Mouse (Mus musculus) liver, embryonic 11.5 days (tissue): ENCODE results near the gene Zfp706. TPM values are rescaled to one million over a fixed set of nuclear protein-coding genes. Genes with fewer than 3 reads are reported as not detected.
A peak's percentile ranks its signal among the peaks of the same experiment; 100 is the strongest.

Source experiments
- ATAC-seq: fragments of 200-750 bp; cut with Nextera tagmentation; replicated peaks from 2 replicates; pipeline ENCODE4 v1.8.0; 2017; ENCODE audit warnings: moderate number of reproducible peaks, mild to moderate bottlenecking, moderate TSS enrichment, moderate library complexity; ENCODE audit not compliant: low FRiP score
- DNase-seq: peaks from one replicate; pipeline ENCODE4 v3.0.0-alpha.2; 2017; ENCODE audit warnings: low spot score
- H3K27ac ChIP-seq: fragments of 300-500 bp; sonication (generic); 2 replicates; pipeline ENCODE4 v1.5.1; 2014; ENCODE audit warnings: mild to moderate bottlenecking, low read depth, low read length, control low read depth
- H3K27me3 ChIP-seq: fragments of 300-500 bp; sonication (generic); replicated peaks from 2 replicates; pipeline ENCODE4 v1.6.1; 2014; ENCODE audit warnings: low read length, mixed read lengths; ENCODE audit not compliant: control insufficient read depth, insufficient read depth
- H3K36me3 ChIP-seq: fragments of 300-500 bp; sonication (generic); 2 replicates; pipeline ENCODE4 v1.6.1; 2014; ENCODE audit warnings: mild to moderate bottlenecking, low read length, moderate library complexity, mixed read lengths; ENCODE audit not compliant: control insufficient read depth, insufficient read depth
- H3K4me1 ChIP-seq: fragments of 300-500 bp; sonication (generic); replicated peaks from 2 replicates; pipeline ENCODE4 v1.6.1; 2014; ENCODE audit warnings: low read length, mixed read lengths; ENCODE audit not compliant: control insufficient read depth, insufficient read depth
- H3K4me2 ChIP-seq: fragments of 300-500 bp; sonication (generic); 2 replicates; pipeline ENCODE4 v1.6.1; 2014; ENCODE audit warnings: mild to moderate bottlenecking, control low read depth, moderate library complexity
- H3K4me3 ChIP-seq: fragments of 300-500 bp; sonication (generic); 2 replicates; pipeline ENCODE4 v1.5.1; 2014; ENCODE audit warnings: low read depth, low read length, control low read depth
- H3K9ac ChIP-seq: fragments of 300-500 bp; sonication (generic); 2 replicates; pipeline ENCODE4 v1.6.1; 2014; ENCODE audit warnings: low read depth, low read length, control low read depth
- H3K9me3 ChIP-seq: fragments of 300-500 bp; sonication (generic); 2 replicates; pipeline ENCODE4 v1.6.1; 2016; ENCODE audit warnings: low read length, inconsistent platforms, mixed read lengths; ENCODE audit not compliant: control insufficient read depth
- WGBS: fragments of 180-500 bp; shearing (Covaris S2); extraction: QIAGEN DNeasy Blood & Tissue Kit; methylation state at CpG from one replicate; pipeline ENCODE4 v1.1.7; 2014; 5-methylcytosine and 5-hydroxymethylcytosine counted together
- polyA plus RNA-seq: library from polyadenylated mRNA; unstranded; fragments of >200 nt; fragmentation: Nextera tagmentation; extraction: Ambion mirVana; gene quantifications from 2 replicates; pipeline ENCODE4 v1.2.1, GENCODE M21; 2014

The Zfp706 gene
- polyA plus RNA-seq, 1 experiment from 2014 or later = 419 TPM

DNA sequence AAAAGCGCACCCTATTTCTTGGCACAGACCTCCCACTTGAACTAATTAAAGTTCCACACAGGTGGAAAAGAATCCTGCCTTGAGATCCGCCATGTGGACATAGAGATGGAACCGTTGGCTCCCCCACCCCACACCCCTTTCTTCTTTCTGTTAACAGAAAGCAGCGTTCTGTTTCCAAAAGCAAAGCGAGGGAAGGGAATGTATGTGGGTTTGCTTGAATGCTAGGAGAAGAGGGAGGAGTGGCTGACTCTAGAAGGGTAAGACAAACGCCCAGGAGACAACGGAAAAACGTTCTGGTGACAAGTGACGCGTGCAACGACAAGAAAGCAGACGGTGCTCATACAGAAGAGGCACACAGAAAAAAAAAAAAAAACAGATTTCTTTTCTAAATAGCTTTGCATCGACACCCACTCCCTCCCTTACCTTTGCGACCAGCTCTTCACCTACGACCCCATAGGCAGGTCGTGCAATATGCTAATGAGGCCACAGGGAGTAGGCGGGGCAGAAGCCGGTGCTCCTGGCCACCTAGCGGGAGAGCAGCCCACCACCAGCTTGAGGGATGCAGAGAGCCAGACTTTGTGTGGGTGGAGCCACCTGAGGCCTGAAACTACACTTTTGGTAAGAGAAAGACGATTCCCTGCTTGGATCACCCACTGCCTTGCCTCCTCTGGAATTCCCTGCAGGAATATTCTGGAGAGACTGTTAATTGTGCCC is 27.9 kb downstream of the Zfp706 start:
- Histone ChIP-seq H3K36me3 (no peaks in the 10 kb centered on the region), H3K9ac (peak overlapping the region; percentile 13; the same call in 1 of the 2 replicates), H3K4me1 (peaks cover 10% of the 10 kb centered on the region), H3K4me2 (peak overlapping the region; percentile 63), H3K9me3 (no peaks in the 10 kb centered on the region), H3K4me3 (peak overlapping the region; percentile 35), H3K27ac (no peak overlapping the region), H3K27me3 (no peaks in the 10 kb centered on the region)
- ATAC-seq (peak; percentile 84), DNase-seq (peak; percentile 59)
- 10% methylated on average over 20 of the region's 20 CpGs for WGBS

DNA sequence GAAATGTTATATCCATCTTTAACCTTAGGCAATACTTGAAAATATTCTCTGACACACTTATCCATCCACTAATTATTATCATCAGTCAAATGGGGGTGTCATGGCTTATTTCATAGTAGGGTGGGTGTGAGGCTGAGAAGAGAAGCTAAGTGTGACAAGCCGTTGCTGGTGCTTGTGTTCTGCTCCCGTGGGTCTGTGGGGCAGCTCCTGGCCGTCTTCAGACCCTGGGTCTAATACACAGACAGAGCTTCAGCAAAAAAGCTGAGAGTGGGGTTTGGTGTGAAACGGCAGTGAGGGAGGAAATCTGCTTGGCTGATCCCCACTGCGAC is 28.4 kb downstream of the Zfp706 start:
- WGBS = 50% methylated on average over 5 of the region's 5 CpGs
- Histone ChIP-seq H3K27me3 (no peaks in the 10 kb centered on the region), H3K9ac (peak overlapping the region; percentile 13; the same call in 1 of the 2 replicates), H3K9me3 (no peaks in the 10 kb centered on the region), H3K36me3 (no peaks in the 10 kb centered on the region), H3K4me1 (peaks cover 15% of the 10 kb centered on the region), H3K27ac (no peak overlapping the region), H3K4me3 (no peak overlapping the region), H3K4me2 (peak overlapping the region; percentile 63)
- ATAC-seq (no peak), DNase-seq (no peak)

DNA sequence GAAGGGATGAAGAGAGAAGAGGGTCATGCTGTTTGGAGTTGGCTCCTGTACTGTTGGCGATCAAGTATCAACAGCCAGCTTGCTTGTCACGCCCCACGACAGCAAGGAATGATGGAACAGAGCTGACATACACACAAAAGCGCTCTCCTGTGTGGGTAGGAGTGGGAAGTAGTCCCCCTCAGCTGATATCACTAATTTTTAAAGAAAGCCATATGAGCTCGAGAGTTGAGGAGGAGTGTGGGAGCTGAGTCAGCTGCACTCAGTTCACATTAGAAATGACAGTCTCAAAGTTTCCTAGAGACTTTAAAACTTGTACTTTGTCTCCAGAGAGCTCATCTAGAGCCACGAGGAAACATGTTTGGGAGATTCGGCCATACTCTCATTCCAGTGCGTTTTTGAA is 29.8 kb downstream of the Zfp706 start:
- DNase-seq = no peak
- H3K36me3 ChIP-seq = no peaks in the 10 kb centered on the region
- H3K4me3 ChIP-seq = no peak overlapping the region
- no peak overlapping the region for H3K9ac ChIP-seq
- no peaks in the 10 kb centered on the region for H3K27me3 ChIP-seq
- H3K4me1 ChIP-seq = peaks cover 24% of the 10 kb centered on the region
- no peak overlapping the region for H3K4me2 ChIP-seq
- 81% methylated on average over 8 of the region's 8 CpGs for WGBS
- ATAC-seq = no peak
- H3K9me3 ChIP-seq = no peaks in the 10 kb centered on the region
- H3K27ac ChIP-seq = no peak overlapping the region

DNA sequence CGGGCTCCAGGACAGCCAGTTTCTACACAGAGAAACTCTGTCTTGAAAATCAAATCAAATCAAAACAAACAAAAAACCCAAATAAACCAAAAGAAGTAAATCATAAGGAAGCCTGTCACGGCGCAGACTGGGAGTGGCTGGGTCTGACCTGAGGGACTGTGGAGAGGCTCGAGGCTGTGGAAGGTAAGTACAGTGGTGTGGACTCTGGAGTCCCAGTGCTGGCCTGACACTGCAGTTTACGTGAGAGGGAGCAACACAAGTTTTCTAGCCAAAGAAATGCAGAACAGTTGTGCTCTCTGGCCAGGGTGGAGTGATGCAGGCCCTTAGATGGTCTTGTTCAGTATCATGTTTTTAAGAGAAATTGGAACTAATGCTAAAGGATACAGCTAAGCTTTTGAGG is 31.9 kb downstream of the Zfp706 start:
- Histone ChIP-seq H3K27me3 (no peaks in the 10 kb centered on the region), H3K4me3 (no peak overlapping the region), H3K36me3 (no peaks in the 10 kb centered on the region), H3K4me2 (no peak overlapping the region), H3K27ac (no peak overlapping the region), H3K4me1 (peaks cover 24% of the 10 kb centered on the region), H3K9me3 (no peaks in the 10 kb centered on the region), H3K9ac (no peak overlapping the region)
- no peak for ATAC-seq
- 76% methylated on average over 5 of the region's 5 CpGs for WGBS
- no peak for DNase-seq

DNA sequence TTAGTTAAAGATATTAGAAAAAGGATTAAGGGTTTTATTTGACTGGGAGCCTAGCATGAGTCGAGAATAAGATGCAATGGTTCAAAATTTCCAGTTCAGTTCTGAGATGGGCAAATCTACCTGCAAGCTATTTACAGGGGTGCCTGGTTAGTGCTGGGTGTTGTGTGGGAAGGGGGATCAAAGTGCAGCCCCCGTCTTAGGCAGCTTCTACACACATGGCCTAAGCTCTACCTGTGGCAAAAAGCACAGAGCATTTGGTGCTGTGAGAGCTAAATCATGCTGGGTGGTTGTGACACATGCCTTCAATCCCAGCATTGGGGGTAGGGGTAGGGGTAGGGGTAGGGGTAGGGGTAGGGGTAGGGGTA is 32.3 kb downstream of the Zfp706 start:
- Histone ChIP-seq H3K36me3 (no peaks in the 10 kb centered on the region), H3K9me3 (no peaks in the 10 kb centered on the region), H3K9ac (no peak overlapping the region), H3K4me3 (no peak overlapping the region), H3K27ac (no peak overlapping the region), H3K27me3 (no peaks in the 10 kb centered on the region), H3K4me2 (no peak overlapping the region), H3K4me1 (peaks cover 22% of the 10 kb centered on the region)
- DNase-seq (no peak), ATAC-seq (no peak)
- WGBS = 76% methylated on average over 2 of the region's 2 CpGs

DNA sequence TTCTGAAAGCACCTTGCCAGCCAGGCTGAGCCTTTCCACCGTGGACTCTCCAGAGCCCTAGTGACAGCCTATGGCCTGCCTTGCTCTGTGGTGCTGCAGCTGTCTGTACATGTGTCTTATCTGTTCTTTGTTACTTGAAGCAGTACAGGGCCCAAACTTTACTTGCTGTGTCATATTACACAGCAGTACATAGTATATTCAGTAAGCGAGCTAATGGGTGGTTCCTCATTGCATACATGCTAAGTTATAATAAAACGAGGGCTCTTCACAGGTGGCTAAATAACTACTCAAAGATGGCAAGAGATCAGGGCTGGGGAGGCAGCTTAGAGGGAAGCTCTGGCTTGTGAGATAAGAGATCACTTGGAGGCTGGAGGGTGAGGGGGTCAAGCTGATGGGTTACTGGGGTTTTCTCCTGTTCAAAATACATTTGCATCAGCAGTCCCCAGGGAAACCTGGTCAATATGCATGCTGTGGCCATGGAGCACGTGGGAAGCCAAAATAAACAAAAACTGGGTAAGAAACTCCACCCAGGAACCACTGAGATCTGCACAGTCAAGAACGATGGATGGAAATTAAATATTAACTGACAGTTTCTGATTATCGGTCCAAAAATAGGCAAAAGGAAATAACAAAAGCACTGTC is 32.8 kb downstream of the Zfp706 start:
- Histone ChIP-seq H3K27ac (no peak overlapping the region), H3K4me1 (peaks cover 20% of the 10 kb centered on the region), H3K9ac (no peak overlapping the region), H3K27me3 (no peaks in the 10 kb centered on the region), H3K4me2 (no peak overlapping the region), H3K36me3 (no peaks in the 10 kb centered on the region), H3K4me3 (no peak overlapping the region), H3K9me3 (no peaks in the 10 kb centered on the region)
- peak; percentile 65 for ATAC-seq
- no peak for DNase-seq
- WGBS = 26% methylated on average over 6 of the region's 6 CpGs

DNA sequence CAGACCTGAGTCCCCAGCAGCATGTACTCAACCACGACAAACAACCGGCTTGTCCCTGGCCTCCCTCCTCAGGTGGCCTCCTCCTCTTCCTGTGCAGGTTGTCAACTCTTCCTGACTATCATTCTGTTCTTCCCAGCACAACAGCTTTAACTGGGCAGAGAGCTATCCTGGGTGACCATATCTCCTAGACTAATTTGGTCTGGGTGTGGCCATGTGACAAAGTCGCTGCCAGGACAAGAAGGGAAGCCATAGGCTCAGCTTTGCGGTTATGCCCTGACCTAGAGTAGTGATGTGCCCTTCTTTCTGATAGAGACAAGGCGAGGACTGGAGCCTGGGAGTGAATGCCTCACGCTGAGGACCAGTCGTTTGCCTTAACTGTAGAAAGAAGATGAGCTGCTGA is 33.9 kb downstream of the Zfp706 start:
- Histone ChIP-seq H3K36me3 (no peaks in the 10 kb centered on the region), H3K9ac (no peak overlapping the region), H3K27ac (no peak overlapping the region), H3K4me3 (no peak overlapping the region), H3K27me3 (peaks cover 2% of the 10 kb centered on the region; the same call in 1 of the 2 replicates), H3K9me3 (no peaks in the 10 kb centered on the region), H3K4me1 (peaks cover 20% of the 10 kb centered on the region), H3K4me2 (no peak overlapping the region)
- WGBS = 60% methylated on average over 7 of the region's 7 CpGs
- DNase-seq (no peak), ATAC-seq (no peak; the same call in 1 of the 2 replicates)

DNA sequence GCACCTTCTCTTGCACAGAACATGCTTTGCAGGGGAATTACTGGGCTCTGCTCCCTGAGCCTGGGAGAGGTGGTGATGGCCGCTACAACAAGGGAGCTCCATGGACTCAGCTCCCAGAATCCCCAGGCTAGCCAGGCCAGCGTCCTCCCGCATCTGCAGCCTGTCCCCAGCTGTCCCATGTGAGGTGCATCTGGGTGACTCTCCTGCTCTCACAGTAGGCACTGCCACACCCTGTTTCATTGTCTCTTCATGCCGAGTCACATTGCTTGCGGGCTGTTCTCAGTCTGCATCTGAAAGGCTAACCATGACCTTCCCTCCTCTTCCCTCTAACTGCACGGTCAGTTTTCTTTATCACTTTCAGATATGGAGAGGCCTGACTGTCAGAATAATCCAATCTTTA is 34.3 kb downstream of the Zfp706 start:
- H3K27me3 ChIP-seq = peaks cover 5% of the 10 kb centered on the region; the same call in 1 of the 2 replicates
- 59% methylated on average over 6 of the region's 6 CpGs for WGBS
- no peak overlapping the region for H3K4me3 ChIP-seq
- H3K36me3 ChIP-seq = no peaks in the 10 kb centered on the region
- ATAC-seq (no peak), DNase-seq (no peak)
- peaks cover 20% of the 10 kb centered on the region for H3K4me1 ChIP-seq
- H3K9ac ChIP-seq = no peak overlapping the region
- H3K9me3 ChIP-seq = no peaks in the 10 kb centered on the region
- H3K27ac ChIP-seq = no peak overlapping the region
- no peak overlapping the region for H3K4me2 ChIP-seq

DNA sequence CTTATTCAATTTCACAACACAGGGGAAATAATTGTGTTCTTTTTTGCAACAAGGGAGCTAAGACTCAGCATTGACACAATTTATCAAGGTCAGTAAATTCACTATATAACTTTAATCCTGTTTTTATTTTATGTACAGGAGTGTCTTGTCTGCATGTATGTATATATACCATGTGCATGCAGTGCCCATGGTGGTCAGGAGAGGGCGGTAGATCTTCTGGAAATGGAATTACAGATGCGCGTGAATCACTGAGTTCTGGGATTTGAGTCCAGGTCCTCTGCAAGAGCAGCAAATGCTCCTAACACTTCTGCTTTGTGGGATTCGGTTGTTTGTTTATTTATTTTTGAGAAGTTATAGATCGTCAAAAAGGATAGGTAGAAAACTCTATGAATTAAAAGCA is 37.8 kb downstream of the Zfp706 start:
- DNase-seq (no peak), ATAC-seq (no peak)
- 80% methylated on average over 5 of the region's 5 CpGs for WGBS
- no peaks in the 10 kb centered on the region for H3K9me3 ChIP-seq
- H3K4me2 ChIP-seq = no peak overlapping the region
- no peak overlapping the region for H3K27ac ChIP-seq
- H3K27me3 ChIP-seq = peaks cover 11% of the 10 kb centered on the region; the same call in 1 of the 2 replicates
- no peak overlapping the region for H3K9ac ChIP-seq
- no peak overlapping the region for H3K4me3 ChIP-seq
- peaks cover 21% of the 10 kb centered on the region for H3K4me1 ChIP-seq
- no peaks in the 10 kb centered on the region for H3K36me3 ChIP-seq
